Mouse (Mus musculus): Measurements from ENCODE around the gene Sptssb. TPM values are rescaled to one million over a fixed set of nuclear protein-coding genes. Genes with fewer than 3 reads are reported as not detected.

Sptssb gene
- 7.5 and 7.6 TPM in 2 replicates for polyA plus RNA-seq (2015; fragmentation: Nextera tagmentation; extraction: Ambion mirVana)

DNA sequence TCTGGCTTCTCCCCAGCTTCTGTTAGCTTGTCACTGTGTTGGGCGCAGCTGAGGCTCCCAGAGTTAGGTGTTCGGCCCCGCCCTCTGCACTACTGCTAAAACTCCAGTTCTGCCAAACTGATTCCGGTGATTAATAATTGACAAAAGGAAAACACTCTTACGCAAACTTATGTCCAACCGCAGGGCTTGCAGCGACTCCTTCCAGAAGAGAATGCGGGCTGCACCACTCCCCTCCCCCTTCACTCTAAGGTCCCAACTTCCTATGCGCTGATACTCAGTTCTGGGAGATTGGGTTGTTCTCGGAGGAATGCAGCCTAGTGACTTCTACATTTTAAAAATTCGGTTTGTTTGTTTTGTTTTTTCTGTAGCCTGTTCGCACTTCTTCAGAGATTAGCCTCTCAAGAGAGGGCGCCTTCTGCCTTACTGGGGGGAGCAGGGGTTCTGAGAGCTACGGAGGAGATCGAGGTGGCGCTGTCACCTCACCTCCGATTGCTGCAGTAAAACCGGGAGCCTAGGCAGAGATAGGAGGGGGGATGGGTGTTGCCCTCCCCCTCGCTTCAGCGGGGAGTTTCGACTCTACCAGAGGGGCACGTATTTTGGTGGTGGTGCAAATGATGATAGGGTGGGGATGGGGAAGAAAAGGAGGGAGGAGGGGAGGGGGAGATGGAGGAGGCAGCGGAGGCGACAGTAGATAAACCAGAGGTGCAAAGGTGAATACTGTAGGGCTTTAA is at the start of gene Sptssb:
Gene Sptssb, minus strand, starts transcription at position 83 of the 731 bp plus-strand sequence.
- H3K4me2 ChIP-seq (replicated peaks) = peak within 1 kb of the TSS; percentile 91
- no peaks in the 10 kb centered on the region for H3K36me3 ChIP-seq
- WGBS = 2% methylated on average over 24 of the region's 24 CpGs
- H3K27ac ChIP-seq (replicated peaks) = no peak within 1 kb of the TSS
- H3K9ac ChIP-seq = 0 out of 2 replicates have a peak within 1 kb of the TSS, but pooled peaks have one; percentile 6
- H3K4me3 ChIP-seq (replicated peaks) = peak within 1 kb of the TSS; percentile 47
- no peaks in the 10 kb centered on the region for H3K27me3 ChIP-seq
- no peaks in the 10 kb centered on the region for H3K9me3 ChIP-seq (replicated peaks)
- peaks cover 20% of the 10 kb centered on the region for H3K4me1 ChIP-seq
- ATAC-seq (ENCODE audit: insufficient number of reproducible peaks, low FRiP score, low TSS enrichment, low read depth) = no peak

GRCm38 (mm10) chr3:69908074-69908473 is 48.3 kb upstream of the Sptssb start:
- Histone ChIP-seq H3K27me3 (no peaks in the 10 kb centered on the region), H3K9me3 (replicated peaks) (no peaks in the 10 kb centered on the region), H3K9ac (no peak overlapping the region), H3K4me2 (replicated peaks) (no peak overlapping the region), H3K4me3 (replicated peaks) (no peak overlapping the region), H3K4me1 (peaks cover 4% of the 10 kb centered on the region; the same call in 1 of the 2 replicates), H3K27ac (replicated peaks) (no peak overlapping the region), H3K36me3 (no peaks in the 10 kb centered on the region)
- no peak for ATAC-seq (ENCODE audit: insufficient number of reproducible peaks, low FRiP score, low TSS enrichment, low read depth)
- 30% methylated on average over 4 of the region's 4 CpGs for WGBS

GRCm38 (mm10) chr3:69907564-69907963 is 47.8 kb upstream of the Sptssb start:
- Histone ChIP-seq H3K36me3 (no peaks in the 10 kb centered on the region), H3K9me3 (replicated peaks) (no peaks in the 10 kb centered on the region), H3K4me1 (no peaks in the 10 kb centered on the region), H3K9ac (no peak overlapping the region), H3K4me3 (replicated peaks) (no peak overlapping the region), H3K4me2 (replicated peaks) (no peak overlapping the region), H3K27me3 (no peaks in the 10 kb centered on the region), H3K27ac (replicated peaks) (no peak overlapping the region)
- WGBS = 35% methylated on average over 6 of the region's 6 CpGs
- no peak for ATAC-seq (ENCODE audit: insufficient number of reproducible peaks, low FRiP score, low TSS enrichment, low read depth)

DNA sequence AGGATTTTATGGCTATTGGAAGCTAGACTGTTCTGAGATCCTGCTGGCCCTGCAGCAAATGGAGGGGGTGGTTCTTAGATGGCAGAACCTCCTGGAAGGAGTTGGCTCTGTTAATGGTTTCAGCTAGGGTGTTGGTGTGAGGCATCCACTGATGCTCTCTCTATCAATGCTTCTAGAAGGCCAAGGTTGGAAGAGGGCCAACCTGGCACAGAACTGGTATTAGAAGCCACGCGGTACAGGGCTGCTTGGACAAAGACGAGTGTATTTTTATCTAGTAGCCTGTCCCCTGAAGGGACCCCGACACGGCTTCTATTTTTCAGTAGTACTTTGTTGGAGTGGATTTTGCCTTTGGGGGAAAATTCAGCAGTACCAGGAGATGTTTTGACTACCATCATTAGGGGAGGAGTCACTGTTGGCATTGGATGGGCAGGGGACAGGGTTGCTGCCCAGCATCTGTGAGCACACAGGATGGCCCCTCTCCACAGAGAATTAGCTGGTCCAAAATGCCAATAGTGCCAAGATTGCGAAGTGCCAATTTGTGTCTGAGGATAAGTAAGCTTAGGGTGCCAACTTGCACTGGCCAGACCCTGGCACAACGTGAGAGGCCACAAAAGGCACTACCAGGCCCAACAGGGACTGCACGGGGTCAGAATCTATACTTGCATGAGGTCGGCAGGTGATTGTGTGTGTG is 43.2 kb upstream of the Sptssb start:
- no peak overlapping the region for H3K4me3 ChIP-seq (replicated peaks)

DNA sequence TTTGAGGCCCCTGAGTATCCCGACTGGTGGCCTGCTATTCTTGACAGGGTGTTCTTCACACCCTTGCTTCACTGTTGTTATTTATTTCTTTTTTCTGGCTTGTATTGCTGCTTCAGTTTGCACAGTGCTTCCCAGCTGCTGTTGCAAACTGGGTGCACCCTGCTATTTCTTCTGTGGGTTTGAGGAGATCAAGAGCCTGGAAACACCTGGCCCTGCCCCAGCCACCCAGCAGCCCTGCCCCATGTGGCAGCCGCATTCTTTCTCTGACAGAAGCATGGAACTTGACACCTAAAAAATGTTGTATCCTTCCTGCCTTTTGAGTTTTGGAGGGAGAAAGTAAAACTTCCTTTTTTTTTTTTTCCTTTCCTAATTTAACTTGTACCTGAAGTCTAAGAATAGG is 42.6 kb upstream of the Sptssb start:
- no peaks in the 10 kb centered on the region for H3K27me3 ChIP-seq
- ATAC-seq (ENCODE audit: insufficient number of reproducible peaks, low FRiP score, low TSS enrichment, low read depth) = no peak
- no peak overlapping the region for H3K4me2 ChIP-seq (replicated peaks)
- H3K9me3 ChIP-seq (replicated peaks) = no peaks in the 10 kb centered on the region
- no peak overlapping the region for H3K9ac ChIP-seq
- no peaks in the 10 kb centered on the region for H3K36me3 ChIP-seq
- WGBS = 42% methylated on average over 2 of the region's 2 CpGs
- H3K4me3 ChIP-seq (replicated peaks) = no peak overlapping the region
- H3K27ac ChIP-seq (replicated peaks) = no peak overlapping the region
- 0 out of 2 replicates have a peak, but pooled peaks cover 4% of the 10 kb centered on the region for H3K4me1 ChIP-seq

More for the DNA sequence above, 43.2 kb upstream of the Sptssb start:
- Histone ChIP-seq H3K27me3 (no peaks in the 10 kb centered on the region), H3K36me3 (no peaks in the 10 kb centered on the region), H3K9me3 (replicated peaks) (no peaks in the 10 kb centered on the region), H3K27ac (replicated peaks) (no peak overlapping the region), H3K4me2 (replicated peaks) (no peak overlapping the region), H3K4me1 (0 out of 2 replicates have a peak, but pooled peaks cover 4% of the 10 kb centered on the region), H3K9ac (no peak overlapping the region)
- WGBS = 77% methylated on average over 9 of the region's 9 CpGs
- no peak for ATAC-seq (ENCODE audit: insufficient number of reproducible peaks, low FRiP score, low TSS enrichment, low read depth)

DNA sequence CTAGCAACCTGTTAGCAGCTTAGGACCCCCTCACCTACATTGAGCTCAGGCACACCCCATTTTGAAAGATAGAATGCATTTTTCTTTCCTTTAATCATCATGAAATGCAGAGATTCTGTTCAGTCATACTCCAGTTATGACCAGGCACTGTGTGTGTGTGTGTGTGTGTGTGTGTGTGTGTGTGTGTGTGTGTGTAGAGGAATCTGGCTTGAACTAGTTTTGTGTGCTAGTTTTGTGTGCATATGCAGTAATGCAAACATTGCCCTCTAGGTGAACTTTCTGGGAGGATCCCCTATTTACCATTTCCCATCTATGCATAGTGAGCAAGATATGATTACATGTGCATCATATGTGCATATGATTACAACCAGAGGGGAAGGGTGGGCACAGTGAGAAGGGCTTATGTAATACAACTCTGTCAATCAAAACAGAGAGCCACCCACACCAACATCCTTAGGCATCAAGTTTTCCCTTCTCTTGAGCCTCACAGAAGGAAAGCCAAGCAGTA is 42.2 kb upstream of the Sptssb start:
- no peak overlapping the region for H3K4me3 ChIP-seq (replicated peaks)
- no peaks in the 10 kb centered on the region for H3K9me3 ChIP-seq (replicated peaks)
- no peaks in the 10 kb centered on the region for H3K36me3 ChIP-seq
- no peak overlapping the region for H3K4me2 ChIP-seq (replicated peaks)
- H3K27me3 ChIP-seq = no peaks in the 10 kb centered on the region
- 0 out of 2 replicates have a peak, but pooled peaks cover 4% of the 10 kb centered on the region for H3K4me1 ChIP-seq
- no peak for ATAC-seq (ENCODE audit: insufficient number of reproducible peaks, low FRiP score, low TSS enrichment, low read depth)
- no peak overlapping the region for H3K9ac ChIP-seq
- no peak overlapping the region for H3K27ac ChIP-seq (replicated peaks)

- Histone ChIP-seq H3K27ac (replicated peaks) (no peak overlapping the region), H3K4me1 (0 out of 2 replicates have a peak, but pooled peaks cover 4% of the 10 kb centered on the region), H3K4me3 (replicated peaks) (no peak overlapping the region), H3K9me3 (replicated peaks) (no peaks in the 10 kb centered on the region), H3K36me3 (no peaks in the 10 kb centered on the region), H3K27me3 (no peaks in the 10 kb centered on the region), H3K4me2 (replicated peaks) (no peak overlapping the region), H3K9ac (no peak overlapping the region)
- 57% methylated on average over 5 of the region's 5 CpGs for WGBS
- no peak for ATAC-seq (ENCODE audit: insufficient number of reproducible peaks, low FRiP score, low TSS enrichment, low read depth)
Measured at GRCm38 (mm10) chr3:69900335-69900734, 40.6 kb upstream of the Sptssb start.

GRCm38 (mm10) chr3:69897917-69898594 is 38.3 kb upstream of the Sptssb start:
- WGBS = 76% methylated on average over 7 of the region's 8 CpGs

DNA sequence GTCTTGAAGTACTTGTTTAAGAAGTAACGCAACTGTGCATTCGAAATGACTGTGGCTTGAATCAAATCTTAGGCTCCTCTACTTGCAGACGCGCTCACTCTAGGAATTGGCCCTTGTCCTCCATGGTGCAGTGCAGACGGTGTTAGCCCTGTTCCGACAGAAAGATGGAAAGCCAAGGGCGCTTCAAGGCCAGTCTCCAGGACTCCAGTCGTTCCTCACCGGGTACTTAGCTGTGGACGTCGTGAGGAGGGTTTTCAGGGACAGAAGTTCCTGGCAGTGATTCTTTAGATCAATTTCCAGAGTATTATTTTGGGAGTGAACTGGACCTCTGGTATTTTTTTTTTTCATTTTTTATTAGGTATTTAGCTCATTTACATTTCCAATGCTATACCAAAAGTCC is 35.8 kb upstream of the Sptssb start:
- Histone ChIP-seq H3K9ac (no peak overlapping the region), H3K9me3 (replicated peaks) (no peaks in the 10 kb centered on the region), H3K36me3 (no peaks in the 10 kb centered on the region), H3K27me3 (no peaks in the 10 kb centered on the region), H3K4me2 (replicated peaks) (no peak overlapping the region), H3K4me3 (replicated peaks) (no peak overlapping the region), H3K4me1 (no peaks in the 10 kb centered on the region), H3K27ac (replicated peaks) (no peak overlapping the region)
- no peak for ATAC-seq (ENCODE audit: insufficient number of reproducible peaks, low FRiP score, low TSS enrichment, low read depth)
- 93% methylated on average over 11 of the region's 11 CpGs for WGBS

More at GRCm38 (mm10) chr3:69897917-69898594, 38.3 kb upstream of the Sptssb start:
- 0 out of 2 replicates have a peak, but pooled peaks cover 4% of the 10 kb centered on the region for H3K4me1 ChIP-seq
- H3K9ac ChIP-seq = no peak overlapping the region
- no peaks in the 10 kb centered on the region for H3K9me3 ChIP-seq (replicated peaks)
- H3K4me2 ChIP-seq (replicated peaks) = no peak overlapping the region
- H3K27me3 ChIP-seq = no peaks in the 10 kb centered on the region
- no peaks in the 10 kb centered on the region for H3K36me3 ChIP-seq
- ATAC-seq (ENCODE audit: insufficient number of reproducible peaks, low FRiP score, low TSS enrichment, low read depth) = no peak
- no peak overlapping the region for H3K27ac ChIP-seq (replicated peaks)
- no peak overlapping the region for H3K4me3 ChIP-seq (replicated peaks)

GRCm38 (mm10) chr3:69892187-69893094 is 32.7 kb upstream of the Sptssb start:
- whole genome bisulfite sequencing = 79% methylated on average over 9 of the region's 9 CpGs

More at GRCm38 (mm10) chr3:69892187-69893094, 32.7 kb upstream of the Sptssb start:
- no peak for ATAC-seq (ENCODE audit: insufficient number of reproducible peaks, low FRiP score, low TSS enrichment, low read depth)
- H3K27ac ChIP-seq (replicated peaks) = no peak overlapping the region
- H3K36me3 ChIP-seq = no peaks in the 10 kb centered on the region
- no peak overlapping the region for H3K4me3 ChIP-seq (replicated peaks)
- no peak overlapping the region for H3K4me2 ChIP-seq (replicated peaks)
- no peaks in the 10 kb centered on the region for H3K27me3 ChIP-seq
- no peaks in the 10 kb centered on the region for H3K4me1 ChIP-seq
- no peaks in the 10 kb centered on the region for H3K9me3 ChIP-seq (replicated peaks)
- no peak overlapping the region for H3K9ac ChIP-seq

Measured in embryonic facial prominence, embryonic 15.5 days (tissue).